Mouse (Mus musculus): Measurements from ENCODE around the gene AI837181. TPM values are rescaled to one million over a fixed set of nuclear protein-coding genes. Genes with fewer than 3 reads are reported as not detected.
A peak's percentile ranks its signal among the peaks of the same experiment; 100 is the strongest.

Gene AI837181
- polyA plus RNA-seq, 1 experiment from 2014 or later, result 53.7 TPM

DNA sequence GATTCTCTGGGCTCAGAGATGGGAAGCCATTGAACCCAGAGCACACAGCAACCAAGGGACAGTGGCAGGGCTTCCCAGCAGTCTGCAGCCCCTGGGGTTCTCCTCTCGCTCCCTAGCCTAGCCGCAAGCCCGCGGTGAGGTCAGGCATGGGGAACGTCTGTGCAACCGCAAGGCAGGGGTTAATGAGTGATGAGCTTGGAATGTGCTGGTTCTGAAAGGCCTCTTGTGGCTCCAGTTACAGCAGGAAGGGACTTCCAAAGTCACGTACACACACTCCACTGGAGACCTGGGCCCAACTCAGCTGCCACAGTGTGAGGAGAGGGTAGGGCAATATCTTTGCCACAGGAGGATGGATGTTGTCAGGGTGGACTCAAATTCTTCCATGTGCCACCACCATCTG is 20.0 kb downstream of the AI837181 start:
- Histone ChIP-seq H3K27ac (replicated peaks; ENCODE audit: low read depth, low read length) (no peak overlapping the region), H3K4me2 (ENCODE audit: low read length) (no peak overlapping the region), H3K4me3 (replicated peaks; ENCODE audit: low read depth, low read length) (no peak overlapping the region), H3K36me3 (ENCODE audit: control insufficient read depth, insufficient read depth, low read length) (no peaks in the 10 kb centered on the region), H3K4me1 (ENCODE audit: control insufficient read depth, insufficient read depth, low read length) (peaks cover 15% of the 10 kb centered on the region), H3K9me3 (ENCODE audit: control insufficient read depth, low read length) (peaks cover 4% of the 10 kb centered on the region; the same call in 1 of the 2 replicates), H3K27me3 (ENCODE audit: control insufficient read depth, insufficient read depth, low read length) (peaks cover 47% of the 10 kb centered on the region), H3K9ac (replicated peaks; ENCODE audit: low read length) (no peak overlapping the region)
- DNase-seq (no peak), ATAC-seq (ENCODE audit: low FRiP score, low TSS enrichment) (no peak)
- 38% methylated on average over 7 of the region's 7 CpGs for WGBS

DNA sequence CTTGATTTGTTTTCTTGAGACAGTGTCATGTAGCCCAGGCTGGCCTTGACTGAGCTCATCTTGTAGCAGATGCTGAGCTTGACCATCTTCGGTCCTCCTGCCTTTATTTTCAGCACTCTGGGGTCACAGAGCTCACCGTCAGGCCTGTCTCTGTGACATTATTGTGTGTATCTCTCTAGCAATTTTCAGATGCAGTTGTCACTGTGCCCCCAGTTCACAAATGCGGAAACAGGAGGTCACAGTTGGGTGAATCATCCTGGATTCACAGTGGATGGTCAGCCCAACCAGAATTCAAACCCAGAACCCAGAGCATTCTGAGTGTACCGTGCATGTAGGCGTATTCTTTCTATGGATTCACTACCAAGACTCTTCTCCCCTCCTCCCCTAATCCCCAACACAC is 20.8 kb downstream of the AI837181 start:
- H3K4me3 ChIP-seq (replicated peaks; ENCODE audit: low read depth, low read length), result no peak overlapping the region
- H3K9ac ChIP-seq (replicated peaks; ENCODE audit: low read length), result no peak overlapping the region
- H3K36me3 ChIP-seq (ENCODE audit: control insufficient read depth, insufficient read depth, low read length), result no peaks in the 10 kb centered on the region
- peaks cover 54% of the 10 kb centered on the region for H3K27me3 ChIP-seq (ENCODE audit: control insufficient read depth, insufficient read depth, low read length)
- DNase-seq, result no peak
- no peak overlapping the region for H3K4me2 ChIP-seq (ENCODE audit: low read length)
- no peak for ATAC-seq (ENCODE audit: low FRiP score, low TSS enrichment)
- no peaks in the 10 kb centered on the region; the same call in 1 of the 2 replicates for H3K9me3 ChIP-seq (ENCODE audit: control insufficient read depth, low read length)
- 83% methylated on average over 5 of the region's 5 CpGs for WGBS
- peaks cover 15% of the 10 kb centered on the region for H3K4me1 ChIP-seq (ENCODE audit: control insufficient read depth, insufficient read depth, low read length)
- no peak overlapping the region for H3K27ac ChIP-seq (replicated peaks; ENCODE audit: low read depth, low read length)

DNA sequence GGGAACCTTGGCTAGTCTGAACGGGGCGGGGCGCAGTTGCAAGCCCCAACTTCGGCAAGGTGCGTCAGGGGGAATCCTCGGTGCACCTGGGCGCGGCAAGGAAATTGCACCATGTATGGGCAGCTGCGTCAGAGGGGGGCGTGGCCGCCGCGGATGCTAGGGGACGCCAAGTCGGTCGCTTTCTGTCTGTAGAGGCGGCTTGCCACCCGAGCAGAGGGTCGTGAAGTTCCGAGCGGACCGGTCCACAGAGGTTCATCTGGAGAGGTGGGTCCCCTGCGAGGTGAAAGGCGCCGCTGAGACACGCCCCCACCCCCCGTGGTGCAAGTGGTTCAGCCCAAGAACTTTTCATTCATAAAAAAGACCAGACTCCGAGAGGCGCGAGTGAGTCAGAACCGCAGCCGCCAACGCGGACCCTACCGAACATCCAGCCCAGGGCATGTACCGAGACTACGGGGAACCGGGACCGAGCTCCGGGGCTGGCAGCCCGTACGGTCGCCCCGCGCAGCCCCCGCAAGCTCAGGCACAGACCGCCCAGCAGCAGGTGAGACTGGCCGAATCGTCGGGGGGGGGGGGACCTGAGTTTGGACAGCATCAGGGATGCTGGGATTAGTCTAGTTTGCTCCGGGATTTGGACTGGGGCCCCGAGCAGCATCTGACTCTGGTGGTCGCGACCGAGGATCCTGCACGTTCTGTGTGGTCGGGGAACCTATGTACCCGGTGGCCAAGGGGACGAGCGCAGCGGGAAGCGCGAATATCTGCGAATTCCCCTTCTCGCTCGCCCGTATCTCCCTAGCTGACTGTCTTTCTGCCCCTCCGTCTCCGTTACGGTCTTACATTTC is 22.8 kb downstream of the AI837181 start, which contains the start of gene Fosl1:
Gene Fosl1 (plus strand): TSS at position 33 of the 839 bp plus-strand sequence.
- Histone ChIP-seq H3K4me1 (ENCODE audit: control insufficient read depth, insufficient read depth, low read length) (peaks cover 15% of the 10 kb centered on the region), H3K36me3 (ENCODE audit: control insufficient read depth, insufficient read depth, low read length) (no peaks in the 10 kb centered on the region), H3K9me3 (ENCODE audit: control insufficient read depth, low read length) (no peaks in the 10 kb centered on the region; the same call in 1 of the 2 replicates), H3K4me3 (replicated peaks; ENCODE audit: low read depth, low read length) (peak within 1 kb of the TSS; percentile 50), H3K9ac (replicated peaks; ENCODE audit: low read length) (peak within 1 kb of the TSS; percentile 18; the same call in 1 of the 2 replicates), H3K4me2 (ENCODE audit: low read length) (peak within 1 kb of the TSS; percentile 90), H3K27ac (replicated peaks; ENCODE audit: low read depth, low read length) (no peak within 1 kb of the TSS), H3K27me3 (ENCODE audit: control insufficient read depth, insufficient read depth, low read length) (peaks cover 57% of the 10 kb centered on the region)
- peak; percentile 76 for DNase-seq
- peak; percentile 53; the same call in 1 of the 2 replicates for ATAC-seq (ENCODE audit: low FRiP score, low TSS enrichment)
- under 1% methylated on average over 70 of the region's 70 CpGs for WGBS

DNA sequence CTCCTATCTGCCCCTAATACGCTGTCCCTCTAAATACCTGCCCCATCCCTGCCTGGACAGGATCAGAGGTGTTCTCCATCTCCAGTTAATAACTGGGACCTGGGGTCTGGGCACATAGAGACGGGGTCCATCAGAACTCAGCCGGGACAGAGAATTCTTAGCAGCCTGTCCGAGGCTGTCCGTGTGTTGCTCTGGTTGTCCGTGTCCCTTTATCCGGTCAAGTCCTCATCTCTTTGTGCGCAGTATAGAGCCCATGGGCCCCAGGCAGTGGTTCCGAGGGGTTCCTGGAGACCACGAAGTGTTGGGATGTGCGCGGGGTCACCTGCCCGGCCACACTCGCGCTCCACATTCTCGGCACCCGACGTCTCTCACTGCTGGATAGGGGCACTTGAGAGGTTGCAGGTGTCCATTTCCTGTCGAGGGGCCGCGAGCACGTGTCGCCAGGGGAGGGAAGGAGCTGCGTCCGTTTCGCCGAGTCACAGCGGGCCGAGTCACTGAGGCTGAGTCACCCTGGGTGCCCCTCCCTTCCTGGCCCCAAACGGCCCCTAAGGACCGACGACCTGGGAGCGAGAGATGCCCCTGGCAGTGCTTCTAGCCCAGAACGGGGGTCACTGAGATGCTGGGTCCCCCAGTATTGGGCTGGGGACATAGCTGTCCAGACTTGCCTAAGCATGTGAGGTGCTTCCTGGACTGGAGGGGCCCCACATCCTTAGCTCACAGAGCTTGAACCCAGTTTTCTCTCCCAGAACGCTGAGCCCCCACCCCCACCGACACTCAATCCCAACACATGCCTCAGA is 23.6 kb downstream of the AI837181 start:
- no peak overlapping the region for H3K27ac ChIP-seq (replicated peaks; ENCODE audit: low read depth, low read length)
- peaks cover 57% of the 10 kb centered on the region for H3K27me3 ChIP-seq (ENCODE audit: control insufficient read depth, insufficient read depth, low read length)
- no peak for DNase-seq
- H3K4me2 ChIP-seq (ENCODE audit: low read length), result peak overlapping the region; percentile 90
- H3K9ac ChIP-seq (replicated peaks; ENCODE audit: low read length), result peak overlapping the region; percentile 18; the same call in 1 of the 2 replicates
- peaks cover 15% of the 10 kb centered on the region for H3K4me1 ChIP-seq (ENCODE audit: control insufficient read depth, insufficient read depth, low read length)
- 7% methylated on average over 36 of the region's 36 CpGs for WGBS
- H3K4me3 ChIP-seq (replicated peaks; ENCODE audit: low read depth, low read length), result peak overlapping the region; percentile 50
- no peaks in the 10 kb centered on the region for H3K36me3 ChIP-seq (ENCODE audit: control insufficient read depth, insufficient read depth, low read length)
- H3K9me3 ChIP-seq (ENCODE audit: control insufficient read depth, low read length), result no peaks in the 10 kb centered on the region; the same call in 1 of the 2 replicates
- no peak for ATAC-seq (ENCODE audit: low FRiP score, low TSS enrichment)

DNA sequence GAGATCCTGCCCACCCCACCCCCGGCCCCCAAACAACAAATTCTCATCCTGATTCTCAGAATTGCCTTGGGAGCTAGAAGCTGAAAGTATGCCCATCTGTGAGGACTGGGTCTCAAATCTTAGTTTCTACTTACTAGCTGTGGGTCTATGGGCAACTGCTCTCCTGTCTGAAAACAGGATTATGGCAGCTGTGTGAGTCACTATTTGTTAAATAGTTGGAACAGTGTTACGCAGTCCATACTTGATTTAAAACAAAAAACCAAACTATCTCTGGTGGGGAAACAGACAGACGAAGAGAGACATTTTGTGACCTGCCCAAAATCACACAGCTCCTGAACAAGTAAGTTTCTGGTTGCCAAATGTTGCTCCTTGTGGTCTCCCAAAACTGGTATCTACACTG is 24.7 kb downstream of the AI837181 start:
- no peak for DNase-seq
- peaks cover 16% of the 10 kb centered on the region for H3K4me1 ChIP-seq (ENCODE audit: control insufficient read depth, insufficient read depth, low read length)
- H3K4me3 ChIP-seq (replicated peaks; ENCODE audit: low read depth, low read length), result no peak overlapping the region
- no peak overlapping the region for H3K4me2 ChIP-seq (ENCODE audit: low read length)
- WGBS, result 84% methylated on average over 3 of the region's 3 CpGs
- no peak overlapping the region for H3K9ac ChIP-seq (replicated peaks; ENCODE audit: low read length)
- no peak for ATAC-seq (ENCODE audit: low FRiP score, low TSS enrichment)
- H3K27ac ChIP-seq (replicated peaks; ENCODE audit: low read depth, low read length), result no peak overlapping the region
- no peaks in the 10 kb centered on the region; the same call in 1 of the 2 replicates for H3K9me3 ChIP-seq (ENCODE audit: control insufficient read depth, low read length)
- H3K27me3 ChIP-seq (ENCODE audit: control insufficient read depth, insufficient read depth, low read length), result peaks cover 57% of the 10 kb centered on the region
- H3K36me3 ChIP-seq (ENCODE audit: control insufficient read depth, insufficient read depth, low read length), result no peaks in the 10 kb centered on the region

DNA sequence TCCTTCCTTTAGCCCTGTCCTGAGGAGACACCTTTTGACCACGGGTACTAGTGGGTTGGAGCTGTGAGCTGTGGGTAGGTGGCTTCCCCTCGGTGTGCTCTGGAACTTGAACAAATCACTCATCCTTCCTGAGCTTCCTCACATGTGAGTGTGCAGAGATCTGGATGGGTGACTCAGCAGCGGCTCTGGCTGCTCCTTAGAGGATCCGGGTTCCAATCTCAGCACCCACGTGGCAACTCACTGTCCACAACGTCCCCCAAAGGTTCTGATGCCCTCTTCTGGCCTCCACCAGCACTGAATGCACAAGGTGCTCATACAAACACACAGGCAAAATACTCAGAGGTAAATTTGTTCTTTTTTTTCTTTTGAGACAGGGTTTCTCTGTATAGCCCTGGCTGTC is 26.8 kb downstream of the AI837181 start:
- H3K9me3 ChIP-seq (ENCODE audit: control insufficient read depth, low read length), result no peaks in the 10 kb centered on the region; the same call in 1 of the 2 replicates
- no peak overlapping the region for H3K9ac ChIP-seq (replicated peaks; ENCODE audit: low read length)
- H3K27ac ChIP-seq (replicated peaks; ENCODE audit: low read depth, low read length), result no peak overlapping the region
- H3K4me3 ChIP-seq (replicated peaks; ENCODE audit: low read depth, low read length), result no peak overlapping the region
- ATAC-seq (ENCODE audit: low FRiP score, low TSS enrichment) (no peak), DNase-seq (no peak)
- H3K4me1 ChIP-seq (ENCODE audit: control insufficient read depth, insufficient read depth, low read length), result peaks cover 36% of the 10 kb centered on the region
- 75% methylated on average over 6 of the region's 6 CpGs for WGBS
- no peak overlapping the region for H3K4me2 ChIP-seq (ENCODE audit: low read length)
- H3K27me3 ChIP-seq (ENCODE audit: control insufficient read depth, insufficient read depth, low read length), result peaks cover 42% of the 10 kb centered on the region
- 0 out of 2 replicates have a peak, but pooled peaks cover 3% of the 10 kb centered on the region for H3K36me3 ChIP-seq (ENCODE audit: control insufficient read depth, insufficient read depth, low read length)

DNA sequence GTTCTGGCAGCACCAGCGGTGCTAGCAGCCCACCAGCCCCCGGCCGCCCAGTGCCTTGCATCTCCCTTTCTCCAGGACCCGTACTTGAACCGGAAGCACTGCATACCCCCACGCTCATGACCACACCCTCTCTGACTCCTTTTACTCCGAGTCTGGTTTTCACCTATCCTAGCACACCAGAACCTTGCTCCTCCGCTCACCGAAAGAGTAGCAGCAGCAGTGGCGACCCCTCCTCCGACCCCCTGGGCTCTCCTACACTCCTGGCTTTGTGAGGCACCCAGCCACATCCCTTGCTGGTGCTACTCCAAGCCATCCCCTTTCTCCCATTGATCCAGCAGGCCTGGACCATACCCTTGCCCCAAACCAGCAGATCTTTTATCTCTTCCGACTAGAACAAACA is 30.1 kb downstream of the AI837181 start:
- Histone ChIP-seq H3K27ac (replicated peaks; ENCODE audit: low read depth, low read length) (no peak overlapping the region), H3K4me3 (replicated peaks; ENCODE audit: low read depth, low read length) (0 out of 2 replicates have a peak overlapping the region, but pooled peaks have one; percentile 85), H3K36me3 (ENCODE audit: control insufficient read depth, insufficient read depth, low read length) (0 out of 2 replicates have a peak, but pooled peaks cover 3% of the 10 kb centered on the region), H3K27me3 (ENCODE audit: control insufficient read depth, insufficient read depth, low read length) (peaks cover 10% of the 10 kb centered on the region), H3K4me1 (ENCODE audit: control insufficient read depth, insufficient read depth, low read length) (peaks cover 31% of the 10 kb centered on the region), H3K4me2 (ENCODE audit: low read length) (peak overlapping the region; percentile 98), H3K9me3 (ENCODE audit: control insufficient read depth, low read length) (no peaks in the 10 kb centered on the region), H3K9ac (replicated peaks; ENCODE audit: low read length) (peak overlapping the region; percentile 4; the same call in 1 of the 2 replicates)
- WGBS, result 83% methylated on average over 12 of the region's 12 CpGs
- DNase-seq (no peak), ATAC-seq (ENCODE audit: low FRiP score, low TSS enrichment) (no peak)

DNA sequence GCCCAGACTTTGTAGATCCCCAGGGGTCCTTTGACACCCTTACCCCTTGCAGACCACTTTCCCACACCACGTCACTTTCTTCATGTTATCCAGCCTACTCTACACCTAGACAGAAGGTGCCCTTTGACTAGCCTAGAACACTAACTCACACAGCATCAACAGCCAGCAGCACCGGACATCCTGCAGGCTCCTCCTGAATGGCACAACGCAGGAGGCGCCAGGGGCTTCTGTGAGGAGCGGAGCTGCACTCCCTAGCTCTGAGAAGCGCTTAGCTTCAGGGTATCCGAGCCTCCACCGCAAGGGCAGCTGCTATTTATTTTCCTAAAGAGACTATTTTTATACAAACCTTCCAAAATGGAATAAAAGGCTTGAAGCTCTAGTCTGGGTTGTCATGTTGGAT is 30.6 kb downstream of the AI837181 start:
- Histone ChIP-seq H3K4me1 (ENCODE audit: control insufficient read depth, insufficient read depth, low read length) (peaks cover 33% of the 10 kb centered on the region), H3K27me3 (ENCODE audit: control insufficient read depth, insufficient read depth, low read length) (peaks cover 4% of the 10 kb centered on the region), H3K4me2 (ENCODE audit: low read length) (peak overlapping the region; percentile 98), H3K9me3 (ENCODE audit: control insufficient read depth, low read length) (no peaks in the 10 kb centered on the region), H3K4me3 (replicated peaks; ENCODE audit: low read depth, low read length) (peak overlapping the region; percentile 85), H3K27ac (replicated peaks; ENCODE audit: low read depth, low read length) (no peak overlapping the region), H3K9ac (replicated peaks; ENCODE audit: low read length) (peak overlapping the region; percentile 91), H3K36me3 (ENCODE audit: control insufficient read depth, insufficient read depth, low read length) (0 out of 2 replicates have a peak, but pooled peaks cover 3% of the 10 kb centered on the region)
- DNase-seq (no peak), ATAC-seq (ENCODE audit: low FRiP score, low TSS enrichment) (no peak)
- WGBS, result 58% methylated on average over 8 of the region's 8 CpGs
